Mouse (Mus musculus): ENCODE measurements around the gene Rassf3. TPM values are rescaled to one million over a fixed set of nuclear protein-coding genes. Genes with fewer than 3 reads are reported as not detected.

The Rassf3 gene
- polyA plus RNA-seq, 1 experiment: 37.5 TPM

GRCm38 (mm10) chr10:121429981-121430682 lies 46.0 kb downstream of the Rassf3 start:
- no peak for DNase-seq (ENCODE audit: low read depth)

GRCm38 (mm10) chr10:121429581-121429980 lies 46.6 kb downstream of the Rassf3 start:
- no peak for DNase-seq (ENCODE audit: low read depth)

- no peak for DNase-seq (ENCODE audit: low read depth)
Measured at GRCm38 (mm10) chr10:121429089-121429488, 47.1 kb downstream of the Rassf3 start.

- DNase-seq (ENCODE audit: low read depth): no peak
Measured at GRCm38 (mm10) chr10:121428011-121428711, 48.0 kb downstream of the Rassf3 start.

DNA sequence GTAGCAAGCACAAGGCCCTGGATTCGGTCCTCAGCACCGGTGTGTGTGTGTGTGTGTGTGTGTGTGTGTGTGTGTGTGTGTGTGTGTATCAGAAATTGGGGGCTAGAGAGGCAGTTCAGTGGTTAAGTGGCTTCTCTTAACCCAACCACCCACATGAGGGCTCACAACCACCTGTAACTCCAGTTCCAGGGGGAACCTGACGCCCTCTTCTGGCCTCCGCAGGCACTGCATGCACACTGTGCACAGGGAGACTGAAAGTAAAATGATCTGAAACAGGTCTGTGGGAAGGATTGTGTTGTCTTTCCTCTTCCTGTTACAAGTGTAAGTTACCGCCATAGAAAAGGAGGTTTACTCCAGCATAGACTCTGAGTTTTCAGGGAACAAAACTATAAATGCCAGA lies 49.0 kb downstream of the Rassf3 start:
- DNase-seq (ENCODE audit: low read depth): no peak

DNA sequence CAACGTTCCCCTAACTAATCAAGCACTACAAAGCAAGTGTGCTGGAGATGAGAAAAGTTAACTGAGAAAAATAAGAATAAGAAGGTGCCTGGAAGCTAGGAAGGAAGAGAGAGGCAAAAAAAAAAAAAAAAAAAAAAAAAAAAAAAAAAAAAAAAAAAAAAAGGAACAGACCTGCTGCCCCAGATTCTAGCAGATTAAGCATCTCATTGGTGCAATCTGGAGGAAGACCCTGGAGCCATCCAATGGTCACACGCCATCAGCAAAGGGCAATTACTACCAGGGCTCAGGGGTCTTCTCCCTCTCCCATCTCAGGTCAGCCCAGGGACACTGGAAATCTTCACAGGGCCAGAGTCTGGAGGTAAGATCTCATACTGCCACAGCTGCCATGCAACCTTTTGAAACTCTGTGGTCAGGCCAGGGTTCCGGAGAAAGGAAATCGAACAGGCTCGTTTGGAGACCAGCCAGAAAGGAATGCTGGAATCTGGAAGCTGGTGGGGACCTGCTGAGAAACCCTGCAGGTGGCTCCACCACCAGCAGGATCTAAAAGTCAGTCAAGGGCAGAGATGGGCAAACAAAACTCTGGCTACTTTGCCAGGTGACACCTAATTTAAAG lies 49.6 kb downstream of the Rassf3 start:
- DNase-seq (ENCODE audit: low read depth): no peak

DNA sequence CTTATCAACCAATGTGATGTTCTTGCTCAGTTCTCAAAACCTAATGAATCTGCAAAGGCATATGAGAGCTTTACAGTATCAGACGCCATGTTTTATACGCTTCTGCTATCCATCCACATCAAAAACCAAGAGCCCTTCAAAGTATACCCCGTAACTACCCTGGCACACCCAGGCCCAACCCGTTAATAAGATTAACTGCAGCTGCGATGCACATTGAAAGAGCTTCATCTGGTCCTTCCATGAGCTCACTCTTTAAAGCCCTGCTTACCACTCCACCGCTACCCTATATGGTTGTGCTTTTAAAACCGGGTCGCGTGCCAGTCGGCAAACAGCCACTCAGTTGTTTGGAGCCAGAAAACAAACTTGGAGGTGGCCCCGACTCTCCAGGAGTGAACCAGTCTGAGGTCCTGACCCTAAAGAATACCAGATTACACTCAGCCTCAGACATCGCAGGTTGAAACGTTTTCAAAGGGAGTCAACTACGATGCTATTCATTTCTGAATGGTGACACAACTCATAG lies 50.6 kb downstream of the Rassf3 start:
- no peak for DNase-seq (ENCODE audit: low read depth)

- no peak for DNase-seq (ENCODE audit: low read depth)
Measured at GRCm38 (mm10) chr10:121425079-121425478, 51.1 kb downstream of the Rassf3 start.

- DNase-seq (ENCODE audit: low read depth): no peak
Measured at GRCm38 (mm10) chr10:121424455-121424854, 51.7 kb downstream of the Rassf3 start.

DNA sequence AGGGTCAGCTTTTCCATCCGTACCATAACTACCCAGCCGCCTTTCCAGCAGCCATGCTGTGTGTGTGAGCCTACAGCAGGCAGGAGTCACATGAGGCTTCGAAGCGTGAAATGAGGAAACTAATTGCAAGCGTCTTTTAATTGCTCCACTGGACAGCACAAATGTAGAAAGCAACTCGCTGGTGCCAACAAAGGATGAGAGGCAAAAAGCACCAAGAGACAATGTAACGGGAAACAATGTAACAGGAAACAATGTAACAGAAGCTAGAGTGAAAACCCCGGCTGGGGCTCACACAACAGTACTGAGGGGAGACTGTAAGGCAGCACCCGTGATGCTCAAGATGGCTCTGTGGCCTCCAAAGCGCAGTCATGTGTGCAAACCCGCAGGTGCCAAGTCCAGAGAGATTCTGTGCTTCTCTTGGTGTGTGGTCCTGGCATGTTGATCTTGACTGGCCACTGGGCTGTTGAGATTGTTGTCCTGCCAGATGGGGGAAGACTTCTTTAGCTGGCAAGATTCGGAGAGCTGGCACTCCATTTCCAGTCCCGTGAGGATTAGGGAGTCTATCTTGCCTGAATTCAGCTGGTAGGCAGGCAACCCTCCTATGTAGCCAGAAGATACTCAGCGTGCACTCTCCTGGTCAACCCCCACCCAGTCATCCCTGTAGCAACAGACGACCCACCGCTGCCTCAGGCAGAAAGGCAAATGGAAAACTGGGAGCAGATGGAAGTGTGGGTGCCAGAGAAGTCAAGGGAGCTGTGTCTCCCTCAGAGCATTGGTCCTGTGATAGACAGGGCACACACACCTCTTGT lies 52.4 kb downstream of the Rassf3 start:
- no peak for DNase-seq (ENCODE audit: low read depth)

- no peak for DNase-seq (ENCODE audit: low read depth)
Measured at GRCm38 (mm10) chr10:121422294-121422693, 53.9 kb downstream of the Rassf3 start.

DNA sequence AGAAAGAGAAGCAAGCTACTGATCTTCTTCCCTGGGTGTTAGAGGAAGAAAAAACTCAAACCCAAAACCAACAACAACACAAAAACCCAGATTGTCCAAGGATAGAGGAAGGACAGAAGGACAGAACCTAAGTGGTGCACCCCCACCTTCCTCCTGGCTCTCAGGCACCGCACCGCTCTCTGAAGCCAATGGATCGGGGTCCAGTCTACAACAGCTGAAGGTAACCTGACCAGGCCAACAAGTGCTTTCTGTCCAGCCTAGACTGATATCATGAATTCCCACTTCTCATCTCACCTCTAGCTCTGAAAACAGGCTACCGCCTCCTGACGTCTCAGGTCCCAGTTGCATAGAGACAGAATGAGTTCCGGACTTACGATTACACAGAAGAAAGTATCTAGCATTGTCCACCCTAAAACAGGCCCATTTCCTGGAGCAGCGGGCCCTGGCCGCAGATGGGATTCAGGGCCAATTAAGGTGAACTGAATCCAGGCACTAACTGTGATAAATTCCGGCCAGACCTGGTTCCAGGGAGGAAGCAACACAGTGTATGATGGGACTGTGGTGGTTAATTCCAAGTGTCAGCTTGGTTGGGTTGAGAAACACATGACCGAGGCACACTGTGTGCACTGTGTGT lies 54.4 kb downstream of the Rassf3 start:
- DNase-seq (ENCODE audit: low read depth): no peak

GRCm38 (mm10) chr10:121421023-121421422 lies 55.1 kb downstream of the Rassf3 start:
- peak; percentile 81 for DNase-seq (ENCODE audit: low read depth)

DNA sequence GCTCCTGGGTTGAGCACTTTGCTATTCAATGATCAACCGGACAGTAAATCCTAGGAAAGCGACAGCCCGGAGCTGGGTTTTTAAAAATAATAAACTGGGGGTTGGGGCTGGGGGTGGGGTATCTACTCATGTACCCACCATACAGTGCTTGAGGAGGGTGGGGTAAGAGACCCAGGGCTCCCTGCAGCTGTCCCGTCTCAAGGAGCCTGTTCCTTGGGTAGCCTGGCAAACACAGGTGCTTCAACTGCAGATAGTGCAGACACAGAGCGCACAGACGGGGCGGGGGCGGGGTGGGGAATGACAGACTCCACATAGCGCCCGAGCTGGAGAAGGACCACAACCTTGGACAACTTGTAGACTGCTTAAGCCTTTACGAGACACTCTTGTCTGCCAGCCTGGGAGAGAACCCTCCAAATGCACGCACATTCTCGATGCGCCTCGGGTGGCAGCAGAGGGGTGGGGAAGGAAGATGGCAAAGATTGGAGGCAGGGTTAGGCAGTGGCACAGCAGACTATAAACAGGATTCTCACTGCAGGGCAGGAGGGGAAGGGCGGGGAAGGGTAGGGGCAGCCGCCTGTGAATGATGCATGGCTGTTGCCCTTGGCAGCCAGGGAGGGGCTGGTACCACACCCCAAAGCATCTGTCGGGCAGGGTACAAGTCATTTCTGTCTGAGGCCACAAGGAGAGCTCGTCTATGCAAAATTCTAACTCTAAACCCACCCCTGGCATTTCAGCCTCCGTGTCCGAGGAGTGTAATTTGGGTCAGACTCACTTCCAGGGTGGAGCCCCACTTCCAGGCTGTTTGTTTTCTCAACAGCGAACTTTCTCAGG lies 56.3 kb downstream of the Rassf3 start:
- no peak for DNase-seq (ENCODE audit: low read depth)

- DNase-seq (ENCODE audit: low read depth): no peak
Measured at GRCm38 (mm10) chr10:121418835-121419234, 57.3 kb downstream of the Rassf3 start.

DNA sequence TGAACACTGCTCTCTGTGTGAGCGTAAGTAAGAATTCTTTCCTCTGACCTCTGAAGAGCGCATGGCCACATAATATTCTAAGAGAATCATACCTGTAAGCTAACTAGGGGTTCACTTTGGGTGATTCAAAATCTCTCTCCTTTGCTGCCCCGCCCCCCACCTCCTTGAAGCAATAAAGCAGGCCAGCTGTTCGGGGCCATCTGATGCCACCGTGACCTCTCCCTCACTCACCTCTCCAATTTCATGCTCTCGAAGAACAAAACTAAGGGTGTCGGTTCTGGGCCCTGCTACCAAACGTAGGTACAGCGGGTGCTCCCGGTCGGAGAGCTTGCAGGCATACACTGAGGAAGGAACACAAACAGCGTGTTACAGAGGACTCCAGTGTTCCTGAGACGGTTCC lies 62.0 kb downstream of the Rassf3 start:
- DNase-seq (ENCODE audit: low read depth): no peak

DNA sequence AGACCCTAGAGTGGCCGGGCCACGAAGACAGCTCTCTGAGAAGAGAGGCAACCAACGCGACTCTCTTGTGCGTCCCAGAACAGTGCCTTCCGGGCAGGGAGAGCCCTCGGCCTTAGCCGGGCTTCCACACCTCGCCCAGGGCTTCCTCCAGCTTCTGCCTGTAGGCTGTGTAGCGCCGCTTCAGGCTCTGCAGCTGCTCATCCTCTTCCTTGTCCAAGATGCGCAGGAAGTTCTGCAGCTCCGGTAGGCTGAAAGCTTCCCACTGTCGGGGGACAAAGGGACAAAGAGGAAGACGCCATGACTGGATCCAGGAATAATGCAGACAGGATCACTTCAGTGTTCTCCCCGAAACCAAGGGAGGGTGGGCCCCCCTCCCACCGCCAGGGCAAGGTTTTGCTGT lies 63.3 kb downstream of the Rassf3 start:
- DNase-seq (ENCODE audit: low read depth): no peak

DNA sequence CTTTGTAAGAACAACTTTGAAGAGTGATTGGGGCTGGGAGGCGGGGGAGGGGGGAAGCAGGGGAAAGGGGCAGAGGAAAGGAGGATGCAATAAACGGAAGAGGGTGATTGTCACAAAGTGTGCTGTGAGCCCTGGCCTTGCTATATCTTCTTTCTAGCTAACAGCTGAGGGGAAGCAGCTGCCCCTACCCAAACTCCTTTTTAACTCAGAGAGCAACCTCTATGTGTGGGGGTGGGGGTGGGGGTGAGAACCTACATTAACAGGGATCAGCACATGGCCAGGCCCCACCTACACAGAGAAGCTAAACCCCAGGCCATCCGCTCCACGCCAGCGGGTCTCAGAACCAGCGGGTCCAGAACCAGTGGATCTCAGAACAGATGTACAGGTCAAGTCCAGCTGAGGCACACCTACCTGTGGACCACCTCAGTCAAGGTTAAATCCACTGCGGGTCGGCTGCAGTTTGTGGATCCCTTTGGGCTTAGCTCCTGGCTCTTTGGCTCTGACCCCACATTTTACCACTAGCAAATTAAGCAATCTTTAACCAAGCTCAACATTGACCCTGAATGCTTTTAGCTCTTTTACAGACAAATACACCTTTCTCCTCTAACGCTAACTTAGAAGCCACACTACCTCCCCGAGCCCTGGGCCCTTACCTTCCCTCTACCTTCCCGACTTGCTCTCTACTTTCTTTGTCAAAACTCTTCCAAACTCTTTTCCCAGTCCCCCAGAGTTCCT lies 64.3 kb downstream of the Rassf3 start:
- no peak for DNase-seq (ENCODE audit: low read depth)

DNA sequence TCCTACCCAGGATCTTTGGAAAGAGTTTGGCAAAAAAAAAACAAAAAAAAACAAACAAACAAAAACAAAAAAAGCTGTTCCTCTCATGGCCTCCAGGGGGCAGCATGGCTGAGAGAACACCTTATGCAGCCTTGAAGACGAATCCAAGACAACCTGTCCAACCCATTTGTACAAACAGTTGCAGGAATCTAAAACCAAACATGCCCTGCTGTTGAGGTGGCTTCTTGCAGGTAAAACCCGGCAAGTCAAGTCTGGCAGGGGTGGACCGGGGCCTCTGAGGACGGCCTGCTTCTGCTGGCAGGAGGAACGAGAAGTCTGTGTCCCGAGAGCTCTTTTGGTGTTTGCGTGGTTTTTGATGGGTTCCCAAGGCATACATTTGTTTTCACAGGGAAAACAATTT lies 66.4 kb downstream of the Rassf3 start:
- DNase-seq (ENCODE audit: low read depth): no peak

DNA sequence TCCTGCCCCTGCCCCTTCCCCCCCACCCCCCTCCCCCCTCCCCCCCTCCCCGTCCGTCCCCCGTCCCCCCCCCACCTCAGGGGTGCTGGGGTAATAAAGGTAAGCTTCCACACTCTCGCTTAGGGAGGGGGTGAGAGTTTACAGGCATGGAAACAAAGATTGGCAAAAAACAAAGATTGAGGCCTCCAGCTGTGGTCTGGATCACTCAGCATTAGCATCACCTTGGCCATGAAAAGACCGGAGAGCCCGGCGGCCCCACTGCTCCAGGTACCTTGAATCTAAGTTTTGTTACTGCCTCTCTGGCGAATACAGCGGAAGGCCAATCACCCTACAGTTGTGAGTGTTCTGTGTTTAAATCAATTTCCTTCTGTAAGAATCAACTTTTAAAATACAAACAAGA lies 72.2 kb downstream of the Rassf3 start:
- no peak for DNase-seq (ENCODE audit: low read depth)
